Mouse (Mus musculus) mesoderm, embryonic 11.5 days (tissue): Measurements from ENCODE around the gene Gnb3.

Source experiments
- DNase-seq: peaks from one replicate; pipeline ENCODE4 v3.0.0-alpha.2; 2012; ENCODE audit warnings: low read depth, low spot score

Gene Gnb3

DNA sequence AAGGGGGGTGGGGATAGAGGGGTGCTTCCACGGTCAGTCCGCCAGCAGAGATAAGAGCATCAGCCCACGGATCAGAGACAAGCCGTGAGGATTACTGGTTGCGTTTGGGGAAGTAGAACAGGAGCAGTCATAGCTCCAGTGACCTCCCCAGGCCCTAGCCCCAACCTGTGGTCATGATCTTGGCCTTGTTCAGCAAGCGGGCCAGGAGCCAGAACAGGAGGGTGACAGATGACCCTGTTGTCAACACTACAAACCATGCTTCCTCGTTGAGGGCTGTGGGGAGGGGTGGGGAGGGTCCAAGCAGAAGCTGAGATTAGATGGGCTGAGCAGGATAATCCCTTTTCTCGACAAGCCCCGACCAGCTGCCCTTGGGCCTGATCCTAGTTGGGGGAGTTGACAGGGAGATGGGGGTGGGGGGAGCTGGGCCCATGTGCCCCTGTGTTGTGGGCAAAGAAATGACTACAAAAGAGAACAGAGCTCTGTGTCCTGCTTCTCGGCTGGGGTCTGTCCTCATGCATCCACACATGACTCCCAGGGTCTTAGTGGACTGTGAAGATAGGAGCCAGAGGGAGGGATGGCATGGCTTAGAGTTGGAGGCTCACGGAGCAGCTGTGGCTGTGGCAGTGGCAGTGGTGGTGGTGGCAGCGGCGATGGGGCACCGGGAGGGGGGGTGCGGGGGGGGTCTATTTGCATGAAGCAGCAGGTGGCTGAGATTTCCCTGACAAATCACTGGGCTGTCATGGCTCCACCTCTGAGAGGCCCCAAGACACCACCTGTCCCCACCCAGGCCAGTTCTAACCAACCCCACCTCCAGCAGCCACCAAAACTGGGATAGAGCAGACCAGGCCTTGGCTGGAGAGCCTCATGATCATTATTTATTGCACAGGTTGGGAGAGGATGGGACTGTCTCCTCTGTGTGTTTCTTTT lies at the start of gene Gnb3:
Gnb3 (minus strand) TSS at position 35 of the 927 bp plus-strand sequence.
- DNase-seq, result no peak

- no peak for DNase-seq
Measured at GRCm38 (mm10) chr6:124888555-124889125, 48.6 kb upstream of the Gnb3 start.

GRCm38 (mm10) chr6:124887986-124888385 lies 47.9 kb upstream of the Gnb3 start, which contains the start of gene Cd4:
Cd4 (minus strand) TSS chr6:124888221.
- DNase-seq, result no peak

DNA sequence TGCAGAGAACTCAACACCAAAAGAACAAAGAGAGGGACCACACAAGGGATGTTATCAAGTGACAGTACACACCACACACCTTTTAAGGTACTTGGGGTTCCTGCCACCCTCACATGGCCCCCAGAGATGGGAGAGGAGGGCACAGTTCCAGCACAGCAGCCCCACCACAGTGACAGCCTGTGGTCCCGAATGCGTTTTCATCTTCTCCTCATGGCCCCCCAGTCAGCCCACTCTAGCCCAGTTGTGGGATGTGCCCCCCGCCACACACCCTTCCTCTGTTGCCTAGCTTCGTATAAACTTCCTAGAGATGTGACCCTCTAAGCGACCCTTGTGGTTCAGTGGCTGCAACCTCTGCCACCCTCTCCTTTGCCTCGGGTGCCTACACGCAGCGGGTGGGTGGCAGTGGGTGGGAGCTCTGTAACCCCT lies 45.9 kb upstream of the Gnb3 start:
- no peak for DNase-seq

DNA sequence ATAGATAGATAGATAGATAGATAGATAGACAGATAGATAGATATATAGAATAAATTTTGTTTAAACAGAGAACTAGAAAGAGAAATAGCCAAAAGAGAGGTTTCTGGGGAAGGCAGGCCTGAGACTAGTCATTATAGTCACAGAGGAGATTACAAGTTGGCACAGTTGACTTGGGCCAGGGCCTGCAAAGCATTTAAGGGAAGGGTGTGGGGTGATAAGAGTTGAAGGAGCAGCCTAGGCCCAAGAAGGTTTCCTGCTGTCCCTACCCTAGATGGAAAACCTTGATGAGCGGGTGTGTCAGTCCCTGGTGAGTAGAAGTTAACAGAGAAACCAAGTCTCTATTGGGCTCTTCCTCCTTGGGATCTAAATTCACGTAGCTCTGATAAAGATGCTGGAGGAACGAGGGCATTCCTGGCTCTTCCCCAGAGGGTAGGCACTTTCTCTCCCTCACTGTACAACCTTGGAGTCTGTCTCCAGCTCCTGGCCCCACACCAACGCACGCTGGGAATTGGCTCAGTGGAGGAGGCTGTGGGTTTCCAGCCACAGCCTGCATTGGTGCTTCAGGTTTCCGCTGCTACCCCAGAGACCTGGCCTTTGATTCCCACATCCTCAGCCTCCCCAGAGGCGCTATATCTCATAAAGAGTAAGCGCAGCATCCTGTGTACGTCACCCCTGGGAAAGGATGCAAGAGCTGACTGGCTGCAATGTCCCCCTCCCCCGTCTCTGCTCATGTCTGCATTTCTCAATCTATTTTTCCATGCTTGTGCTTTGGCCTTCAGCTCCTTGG lies 44.8 kb upstream of the Gnb3 start:
- DNase-seq, result no peak

DNA sequence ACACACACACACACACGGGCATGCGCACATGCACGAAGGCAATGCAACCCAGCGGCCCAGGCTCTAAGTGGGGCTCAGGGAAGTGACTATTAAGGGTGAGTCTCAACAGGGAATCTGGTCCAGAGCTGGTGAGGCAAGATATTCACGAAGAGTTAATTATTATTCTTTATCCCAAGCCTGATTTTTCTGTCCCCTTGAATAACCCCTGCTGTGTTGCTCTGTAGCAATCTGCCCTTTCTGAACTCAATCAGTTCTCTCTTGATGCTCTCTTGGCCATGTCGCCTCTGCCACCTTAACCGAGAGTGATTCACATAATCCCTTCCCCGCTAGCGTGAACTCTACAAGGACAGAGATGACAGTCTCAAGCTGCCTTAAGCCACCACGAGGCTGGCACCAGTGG lies 43.3 kb upstream of the Gnb3 start:
- DNase-seq, result no peak

DNA sequence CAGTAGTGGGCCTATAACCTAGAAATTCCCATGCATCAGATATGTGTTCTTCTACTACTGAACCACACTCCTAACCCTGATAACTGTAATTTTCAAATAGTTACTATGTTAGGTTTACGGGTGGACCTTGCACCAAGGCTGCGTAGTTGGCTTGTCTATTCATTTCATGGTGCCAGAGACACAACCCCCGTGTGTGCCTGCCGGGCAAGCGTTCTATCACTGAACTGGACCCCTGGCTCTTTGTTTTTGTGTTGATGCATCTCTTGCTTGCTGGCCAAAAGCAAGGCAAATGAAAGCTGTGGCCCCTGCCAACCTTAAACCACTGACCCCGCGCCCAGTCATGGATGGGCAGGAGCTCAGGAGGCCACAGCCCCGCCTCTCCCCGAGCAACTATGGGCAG lies 41.7 kb upstream of the Gnb3 start:
- no peak for DNase-seq

- no peak for DNase-seq
Measured at GRCm38 (mm10) chr6:124879390-124879789, 39.3 kb upstream of the Gnb3 start.

DNA sequence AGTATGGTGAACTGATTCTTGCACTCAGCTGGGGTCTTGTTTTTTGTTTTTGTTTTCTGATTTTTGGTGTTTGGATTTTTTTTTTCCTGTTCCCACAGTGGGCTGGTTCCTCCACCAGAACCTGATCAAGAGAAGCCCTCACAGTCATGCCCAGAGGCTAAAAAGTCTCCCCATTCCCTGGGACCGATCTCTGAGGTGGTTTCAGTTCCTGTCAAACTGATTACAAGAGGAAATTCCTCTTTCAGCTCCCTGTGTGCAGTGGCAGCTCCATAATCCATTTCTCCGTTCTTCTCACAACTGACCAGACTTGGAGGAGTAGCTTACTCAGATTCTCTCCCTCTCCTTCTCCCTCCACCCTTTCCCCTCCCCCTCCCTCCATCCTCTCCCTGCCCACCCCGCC lies 34.3 kb upstream of the Gnb3 start:
- no peak for DNase-seq

GRCm38 (mm10) chr6:124866560-124866959 lies 26.5 kb upstream of the Gnb3 start:
- DNase-seq, result no peak

DNA sequence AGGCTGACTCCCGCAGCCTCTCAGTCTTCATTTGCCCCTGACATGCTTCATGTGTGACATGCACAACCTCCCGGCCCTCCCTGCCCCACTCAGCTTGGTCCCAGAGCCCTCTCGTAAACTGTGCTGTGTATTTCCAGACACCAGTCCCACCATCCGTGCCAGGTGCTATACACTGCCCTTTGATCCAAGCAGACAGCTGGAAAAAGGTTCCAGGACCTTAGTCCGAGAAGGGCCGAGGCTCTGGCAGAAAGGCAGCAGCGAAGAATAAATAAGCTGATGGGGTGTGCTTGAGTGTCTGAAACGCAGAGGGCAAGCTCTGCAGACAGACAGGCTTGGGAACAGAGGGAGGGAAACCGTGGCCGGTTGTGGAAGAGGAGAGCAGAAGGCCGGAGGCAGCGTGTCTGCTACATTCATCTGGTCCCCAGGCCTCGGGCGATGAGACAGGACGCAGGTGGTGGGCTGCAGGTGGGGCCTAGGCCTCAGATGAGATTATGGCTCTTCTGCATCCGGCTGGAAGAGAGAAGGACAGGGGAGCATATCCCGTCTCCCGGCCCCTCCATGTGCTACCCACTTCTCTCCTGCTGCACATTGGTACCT lies 25.8 kb upstream of the Gnb3 start:
- no peak for DNase-seq

DNA sequence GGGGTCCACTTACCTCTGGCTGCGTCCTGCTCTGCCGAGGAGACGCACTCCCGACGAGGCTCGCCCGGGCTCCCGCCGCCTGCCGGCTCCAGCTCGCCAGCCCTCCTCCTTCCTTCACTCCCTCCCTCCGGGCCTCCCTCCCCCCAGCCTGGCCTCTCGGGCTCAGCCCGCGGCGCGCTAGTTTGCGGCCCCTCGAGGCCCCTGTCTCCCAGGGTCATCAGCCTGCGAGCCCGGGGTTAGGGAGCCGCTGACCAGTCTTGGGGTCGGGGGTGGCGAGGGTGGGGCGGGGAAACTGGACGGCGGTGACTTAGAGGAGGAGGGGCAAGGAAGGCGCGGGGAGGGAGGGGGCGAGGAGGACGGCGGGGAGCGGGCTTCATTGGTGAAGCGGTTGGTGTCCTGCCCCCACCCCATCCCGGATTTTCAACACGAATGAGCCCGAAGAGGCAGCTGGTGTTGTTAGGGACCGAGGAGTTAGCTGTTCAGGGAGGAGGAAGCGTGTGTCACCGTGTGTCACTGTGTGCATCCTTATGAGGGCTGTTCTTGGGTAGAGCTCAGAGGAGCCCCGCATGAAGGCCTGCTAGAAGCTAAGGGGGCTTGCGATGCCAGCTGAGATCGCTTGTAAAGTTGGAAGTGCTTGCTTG lies 23.7 kb upstream of the Gnb3 start, which contains the start of gene Gpr162:
Gpr162 (minus strand) TSS at position 326 of the 641 bp plus-strand sequence.
- peak; percentile 70 for DNase-seq

DNA sequence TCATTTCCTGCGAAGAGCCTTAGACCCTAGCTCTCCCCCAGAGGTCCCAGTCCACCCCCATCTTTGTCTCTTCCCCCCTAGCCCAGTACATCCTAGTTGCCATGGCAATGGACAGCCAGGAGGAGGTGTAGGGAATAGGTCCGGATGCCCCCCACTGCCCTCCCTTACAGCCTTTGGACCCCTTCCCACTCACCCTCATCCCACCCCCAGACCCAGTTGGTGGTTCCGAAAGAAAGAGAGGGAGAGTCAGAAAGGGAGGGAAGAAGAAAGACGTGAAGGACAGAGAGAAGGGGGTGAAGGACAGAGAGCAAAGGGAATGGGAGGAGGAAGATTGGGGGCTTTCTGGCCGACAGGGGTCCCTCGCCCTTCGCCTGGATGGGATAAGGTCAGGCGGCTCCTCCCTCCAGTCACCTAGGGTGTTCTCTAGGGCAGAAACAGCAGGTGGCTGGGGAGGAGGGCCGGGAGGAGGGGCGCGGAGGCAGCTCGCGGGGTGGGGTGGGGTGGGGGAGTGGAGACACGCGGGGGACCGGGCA lies 23.1 kb upstream of the Gnb3 start:
- DNase-seq, result no peak

GRCm38 (mm10) chr6:124862406-124863124 lies 22.5 kb upstream of the Gnb3 start:
- no peak for DNase-seq

- DNase-seq, result no peak
Measured at GRCm38 (mm10) chr6:124861802-124862201, 21.7 kb upstream of the Gnb3 start.

GRCm38 (mm10) chr6:124861266-124861665 lies 21.2 kb upstream of the Gnb3 start:
- no peak for DNase-seq

DNA sequence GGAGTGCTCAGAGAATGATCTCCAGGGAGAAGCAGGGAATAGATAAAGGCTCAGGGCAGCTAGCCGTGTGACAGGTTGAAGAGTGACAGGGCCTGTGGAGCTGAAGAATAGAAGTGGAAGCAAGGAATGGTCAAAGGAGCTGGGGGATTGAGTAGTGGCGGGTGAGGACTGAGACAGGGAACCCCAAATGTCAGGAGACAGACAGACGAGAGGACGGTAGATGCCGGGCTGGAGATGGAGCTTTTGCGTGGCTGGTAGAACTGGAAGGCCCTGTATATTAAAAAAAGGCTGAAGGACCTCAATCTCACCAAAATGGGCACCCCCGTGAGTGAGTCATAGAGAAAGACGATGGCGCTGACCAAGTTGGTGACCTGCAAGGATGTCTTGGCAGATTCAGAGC lies 20.4 kb upstream of the Gnb3 start:
- DNase-seq, result no peak

DNA sequence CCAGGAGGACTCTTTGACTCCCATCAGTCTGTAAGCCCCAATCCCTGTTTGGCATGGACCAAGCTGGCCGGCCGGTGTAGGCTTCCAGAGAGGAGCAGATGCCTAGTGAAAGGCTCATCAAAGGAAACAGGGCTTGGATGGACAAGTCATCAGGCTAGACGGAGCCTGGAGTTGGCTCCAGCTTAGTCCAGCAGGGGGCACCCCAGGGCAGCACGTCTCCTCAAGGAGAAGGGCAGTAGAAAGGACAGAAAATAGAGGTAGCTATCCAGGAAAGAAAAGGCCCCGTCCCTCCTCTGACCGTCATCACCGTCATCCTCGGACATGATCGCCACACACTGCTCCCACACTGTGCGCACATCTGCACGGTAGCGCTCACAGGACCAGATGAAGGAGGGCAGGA lies 19.6 kb upstream of the Gnb3 start:
- DNase-seq, result peak; percentile 86

GRCm38 (mm10) chr6:124858561-124859318 lies 18.7 kb upstream of the Gnb3 start:
- DNase-seq, result no peak
